Mouse (Mus musculus) gastrocnemius, postnatal 4 days (tissue): ENCODE results near the gene Rtn4. TPM values are rescaled to one million over a fixed set of nuclear protein-coding genes. Genes with fewer than 3 reads are reported as not detected.
"Not testable (repeated sequence)": the region's sequence is repeated elsewhere in the genome, so short reads cannot be mapped to it uniquely, and the experiment has no call there.

Experiments used
- DNase-seq, 2 experiments: peaks; one replicate each; pipeline ENCODE4 v3.0.0; 2021 to 2022; ENCODE audit warnings: low spot score in 2 of 2, mixed read lengths in 2 of 2
- long read RNA-seq, 2 experiments: library from polyadenylated mRNA; stranded (forward); transcript quantifications; one replicate each; pipeline ENCODE4 v2.0.0; 2021
- total RNA-seq, 2 experiments: library from RNA; stranded (reverse); gene quantifications; 2 replicates each; pipeline ENCODE4 v1.2.3; 2021

Gene Rtn4
- 100 to 1,000 TPM; 699 to 725 TPM for total RNA-seq
- long read RNA-seq, experiment 1, transcript Rtn4-201 (7 exons, 1,773 nt): major isoform, 33 of 68 reads
- long read RNA-seq, experiment 1, transcript Rtn4-202 (7 exons, 3,615 nt): minor isoform, 5 of 68 reads
- long read RNA-seq, experiment 1, partial matches to known transcripts: 8 of 68 reads
- long read RNA-seq, experiment 1, other reads (novel, unspliced or antisense): 22 of 68 reads
- long read RNA-seq, experiment 2, full-length matches to known transcripts: 65 of 95 reads
- long read RNA-seq, experiment 2, partial matches to known transcripts: 4 of 95 reads
- long read RNA-seq, experiment 2, other reads (novel, unspliced or antisense): 26 of 95 reads

DNA sequence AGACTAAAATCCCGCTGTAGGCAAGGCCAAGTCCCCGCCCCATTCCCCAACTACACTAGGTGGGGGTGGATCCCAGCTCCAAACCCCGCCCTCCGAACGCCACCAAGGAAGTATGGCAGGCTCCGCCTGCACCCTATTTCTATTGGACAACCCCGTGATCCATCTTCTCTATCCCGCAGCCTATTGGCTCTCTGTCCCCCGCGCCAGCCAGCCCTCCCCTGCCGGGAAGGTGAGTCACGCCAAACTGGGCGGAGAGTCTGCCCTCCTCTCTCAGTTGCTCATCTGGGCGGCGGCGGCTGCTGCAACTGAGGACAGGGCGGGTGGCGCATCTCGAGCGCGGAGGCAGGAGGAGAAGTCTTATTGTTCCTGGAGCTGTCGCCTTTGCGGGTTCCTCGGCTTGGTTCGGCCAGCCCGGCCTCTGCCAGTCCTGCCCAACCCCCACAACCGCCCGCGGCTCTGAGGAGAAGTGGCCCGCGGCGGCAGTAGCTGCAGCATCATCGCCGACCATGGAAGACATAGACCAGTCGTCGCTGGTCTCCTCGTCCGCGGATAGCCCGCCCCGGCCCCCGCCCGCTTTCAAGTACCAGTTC, at the start of gene Rtn4:
TSS of gene Rtn4 (plus strand) at position 265 of the 590 bp plus-strand sequence.
- DNase-seq: peak; percentile 92 to 98

DNA sequence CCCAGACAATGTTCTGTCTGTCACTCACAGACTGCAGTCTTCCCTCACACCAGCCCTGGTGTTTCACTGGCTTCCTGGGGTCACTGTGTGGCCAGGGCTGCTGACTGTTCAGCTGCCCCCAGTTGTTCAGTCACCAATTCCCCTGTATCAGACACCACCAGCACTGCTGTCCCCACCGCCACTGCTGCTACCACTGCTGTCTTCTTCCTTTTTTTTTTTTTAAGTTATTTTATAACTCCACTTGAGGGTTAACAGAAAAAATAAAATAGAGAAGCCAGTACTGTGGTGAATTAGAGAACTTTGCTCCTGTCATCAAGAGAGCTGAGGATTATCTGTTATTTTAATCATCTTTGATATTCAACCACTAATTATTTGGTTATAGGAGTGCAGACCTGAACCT, 48.3 kb upstream of the Rtn4 start:
- no peak for DNase-seq

DNA sequence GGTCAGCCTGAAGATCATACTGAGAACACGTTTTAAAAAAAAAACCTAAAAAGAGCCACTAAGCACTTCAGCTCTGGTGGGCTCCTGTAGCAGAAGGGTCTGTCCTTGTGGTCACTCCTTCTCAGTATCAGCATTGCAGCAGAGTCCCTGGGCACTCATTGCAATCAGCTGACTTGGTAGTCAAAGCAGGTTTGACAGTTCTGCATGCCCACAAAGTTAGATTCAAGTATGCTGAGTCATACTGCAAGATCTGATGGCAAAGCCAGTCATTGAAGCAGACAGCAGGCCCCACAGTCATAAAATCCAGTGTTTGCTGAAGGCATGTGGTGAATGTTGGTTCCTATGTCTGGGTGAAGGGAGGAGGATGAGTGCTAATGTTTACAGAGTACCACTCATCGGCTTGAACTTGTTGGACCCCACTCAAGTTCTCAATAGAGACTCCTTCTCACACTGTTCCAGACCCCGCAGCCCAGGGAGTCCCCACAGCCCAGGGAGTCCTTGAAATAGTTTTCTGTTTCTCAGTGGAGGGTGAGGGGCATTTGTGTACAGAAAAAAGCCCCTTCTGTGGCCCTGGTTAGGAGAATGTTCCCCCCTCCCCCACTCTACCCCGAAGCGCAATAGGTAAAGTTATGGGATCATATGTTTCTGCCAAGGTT, 47.2 kb upstream of the Rtn4 start:
- no peak for DNase-seq

DNA sequence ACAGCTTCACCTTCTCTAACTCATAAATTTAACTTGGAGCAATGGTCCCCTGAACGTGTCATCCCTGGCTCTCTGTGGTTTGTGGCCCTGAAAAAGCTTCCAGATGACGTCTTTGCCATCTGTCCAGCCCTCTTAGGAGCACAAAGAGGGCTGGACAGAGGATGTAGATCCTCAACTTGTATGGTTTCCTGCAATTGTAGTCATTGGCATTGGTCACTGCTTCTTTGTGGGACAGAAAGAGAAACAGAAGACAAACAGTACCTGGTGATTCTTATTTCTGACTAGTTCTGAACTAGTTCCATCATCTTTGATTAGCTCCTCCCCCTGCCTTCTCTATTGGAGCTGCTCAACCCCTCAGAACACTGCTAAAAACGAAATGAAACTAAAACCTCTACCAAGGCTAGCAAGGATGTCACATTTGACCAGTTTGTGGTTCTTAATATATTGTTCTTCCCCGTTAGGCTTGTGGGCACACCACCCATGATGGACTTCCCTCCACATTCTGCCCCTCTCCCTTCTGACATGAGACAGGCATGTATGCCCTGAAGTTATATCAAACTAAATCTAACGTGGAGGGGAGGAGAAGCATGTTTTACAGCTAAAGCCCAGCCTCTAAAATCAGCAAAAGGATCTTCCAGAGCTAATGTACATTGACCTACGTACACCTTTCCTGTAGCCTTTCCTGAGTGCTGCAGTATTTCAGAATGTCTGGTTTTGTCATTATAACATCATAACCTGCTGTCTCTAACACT, 45.0 kb upstream of the Rtn4 start:
- DNase-seq: no peak

DNA sequence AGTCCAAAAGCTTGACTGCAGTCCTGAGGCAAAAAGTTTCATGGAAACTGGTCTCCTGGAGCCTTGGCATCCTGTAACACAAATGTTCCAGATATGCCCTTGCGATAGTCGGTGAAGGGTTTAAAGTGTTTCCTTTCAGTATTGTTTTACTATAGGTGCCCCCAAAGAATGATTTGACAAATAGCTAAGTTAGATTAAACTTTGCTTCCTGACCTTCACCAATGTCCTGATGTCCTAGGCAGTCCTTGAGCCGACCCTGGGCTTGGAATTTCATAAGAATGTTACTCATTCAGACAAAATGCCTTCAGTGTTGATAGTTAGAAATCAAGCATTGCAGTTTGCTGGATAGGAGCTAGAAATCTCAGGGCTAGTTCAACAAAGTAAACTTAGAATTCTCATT, 37.4 kb upstream of the Rtn4 start:
- DNase-seq: not testable (repeated sequence)

DNA sequence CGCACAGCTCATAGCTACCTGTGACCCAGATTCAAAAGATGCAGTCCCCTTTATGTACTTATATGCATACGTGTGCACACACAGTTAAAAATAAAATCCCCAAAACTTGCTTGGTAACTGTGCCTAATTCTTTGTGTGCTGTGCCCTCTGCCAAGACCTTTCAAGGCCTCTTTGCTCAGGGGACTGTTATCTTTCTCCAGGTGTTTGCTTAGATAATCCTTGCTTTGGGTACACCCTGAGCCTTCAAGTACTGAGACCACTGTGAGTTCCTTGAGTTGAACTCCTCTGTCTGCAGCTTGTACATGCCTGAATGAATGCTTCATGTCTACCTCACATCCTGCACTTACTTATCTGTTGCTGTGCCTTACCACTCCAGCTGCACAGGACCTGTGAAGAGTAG, 32.0 kb upstream of the Rtn4 start:
- DNase-seq: no peak

DNA sequence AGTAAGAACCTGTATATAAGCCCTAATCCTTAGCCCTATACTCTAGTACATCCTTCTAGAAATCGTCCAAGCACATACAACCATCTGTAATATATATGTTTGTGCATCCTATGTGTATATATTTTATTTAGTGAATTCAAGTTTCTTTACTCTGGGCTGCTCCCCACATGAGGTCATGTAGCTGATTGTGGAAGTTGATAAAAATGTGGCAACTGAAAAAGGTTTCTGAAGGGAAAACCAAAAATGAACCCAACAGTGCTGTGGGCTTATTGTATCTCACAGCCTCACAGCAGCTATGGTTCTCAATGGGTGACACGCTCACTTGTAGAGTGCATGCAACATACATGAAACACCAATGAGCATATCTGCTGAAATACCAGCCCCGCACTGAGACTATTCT, 25.1 kb upstream of the Rtn4 start:
- DNase-seq: no peak

DNA sequence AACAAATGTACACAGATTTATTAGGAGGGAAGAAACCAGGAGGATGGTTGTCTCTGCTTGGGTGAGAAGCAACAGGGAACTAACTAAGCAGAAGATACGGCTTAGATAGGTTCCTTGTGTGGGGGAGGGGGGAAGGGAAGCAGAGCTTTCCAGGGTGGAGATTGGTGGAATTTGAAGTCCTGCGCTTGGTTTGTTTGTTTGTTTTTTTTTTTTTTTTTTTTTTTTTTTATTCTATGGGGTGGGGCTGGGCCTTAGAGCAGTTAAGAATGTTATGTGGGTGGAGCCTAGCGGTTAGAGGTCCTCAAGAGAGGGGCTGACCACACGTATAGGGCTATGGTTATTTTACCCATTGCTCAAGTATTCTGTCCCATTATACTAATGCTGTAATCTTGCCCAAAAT, 23.0 kb upstream of the Rtn4 start:
- no peak for DNase-seq

DNA sequence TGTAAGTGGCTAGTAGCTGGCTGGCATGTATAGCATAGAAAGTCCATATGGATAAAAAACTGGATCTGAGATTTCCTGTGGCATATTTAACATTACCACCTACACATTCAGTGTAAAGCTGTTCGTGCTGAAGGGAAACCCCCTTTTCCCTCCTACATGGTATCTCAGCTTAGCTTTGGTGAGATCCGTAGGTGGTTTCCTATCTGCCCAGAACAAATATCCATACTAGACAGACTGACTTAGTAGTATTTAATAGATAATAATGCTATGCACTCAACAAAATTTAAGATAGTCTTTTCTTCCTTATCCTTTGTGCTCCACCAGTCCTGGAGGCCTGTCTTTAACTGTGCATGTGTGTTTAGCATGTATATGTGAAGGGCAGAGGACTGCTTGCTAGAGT, 19.4 kb upstream of the Rtn4 start:
- DNase-seq: no peak

DNA sequence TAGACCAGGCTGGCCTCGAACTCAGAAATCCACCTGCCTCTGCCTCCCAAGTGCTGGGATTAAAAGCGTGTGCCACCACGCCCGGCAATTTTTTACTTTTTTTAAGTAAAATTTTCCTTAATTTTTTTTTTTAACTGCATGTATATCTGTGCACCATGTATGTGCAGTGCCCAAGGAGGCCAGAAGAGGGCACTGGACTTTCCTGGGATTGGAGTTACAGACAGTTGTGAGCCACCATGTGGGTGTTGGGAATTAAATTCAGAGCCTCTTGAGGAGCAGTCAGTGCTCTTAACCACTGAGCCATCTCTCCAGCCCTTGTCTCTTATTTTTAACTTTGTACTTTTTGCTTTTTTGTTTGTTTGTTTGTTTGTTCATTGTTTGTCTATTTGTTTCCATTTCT, 16.0 kb upstream of the Rtn4 start:
- no peak for DNase-seq

DNA sequence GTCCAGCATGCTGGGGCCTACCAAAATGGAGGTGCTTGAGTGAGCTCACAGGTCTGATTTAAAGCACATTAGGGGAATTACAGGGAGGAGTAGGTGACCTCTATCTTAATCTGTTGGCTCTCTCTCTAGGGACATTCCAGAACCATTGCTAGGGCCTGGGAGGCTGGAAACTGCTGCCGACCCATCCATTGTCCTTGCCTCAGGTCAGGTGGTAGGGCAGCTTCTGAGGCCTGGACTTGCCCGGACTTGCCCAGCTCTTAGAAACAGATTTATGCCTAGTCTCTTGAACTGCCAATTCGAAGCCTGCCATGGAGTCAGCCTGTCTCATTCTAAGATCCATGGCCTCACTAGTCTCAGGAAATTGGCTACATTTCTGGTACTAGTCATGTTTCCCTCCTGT, 12.8 kb upstream of the Rtn4 start:
- no peak for DNase-seq

DNA sequence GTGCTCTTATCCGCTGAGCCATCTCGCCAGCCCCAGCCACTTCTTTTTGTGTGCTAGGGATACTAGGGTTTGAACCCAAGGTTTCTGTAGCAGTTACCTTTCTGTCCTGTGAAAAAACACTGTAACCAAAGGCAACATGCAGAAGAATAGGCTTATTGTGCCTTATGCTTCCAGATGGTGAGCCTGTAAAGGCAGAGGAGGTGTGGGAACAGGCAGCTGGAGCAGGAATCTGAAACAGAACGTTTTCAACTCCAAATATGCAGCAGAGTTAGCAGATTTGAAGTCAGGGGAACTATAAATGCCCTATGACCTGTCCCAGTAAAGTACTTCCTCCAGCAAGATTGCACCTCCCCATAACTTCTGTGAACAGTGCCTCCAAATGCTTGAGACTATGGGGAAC, 12.0 kb upstream of the Rtn4 start:
- DNase-seq: no peak

DNA sequence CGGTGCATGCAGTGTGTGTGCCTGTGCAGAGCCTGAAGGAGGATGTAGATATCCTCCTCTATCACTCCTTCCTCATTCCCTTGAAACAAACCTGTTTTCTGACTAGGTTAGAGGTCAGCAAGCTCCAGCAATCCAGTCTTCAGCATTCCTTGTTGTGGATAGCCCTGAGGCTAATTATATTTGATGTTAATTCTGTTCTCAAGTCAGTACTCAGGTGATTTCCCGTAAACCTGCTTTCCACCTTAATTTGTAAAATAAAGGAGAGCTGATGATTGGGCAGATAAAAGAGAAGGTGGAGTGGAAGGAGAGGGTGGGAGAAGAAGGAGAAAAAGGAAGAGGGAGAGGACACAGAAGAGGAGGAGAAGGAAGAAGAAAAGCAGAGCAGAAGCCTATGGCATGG, 8.5 kb upstream of the Rtn4 start:
- no peak for DNase-seq

DNA sequence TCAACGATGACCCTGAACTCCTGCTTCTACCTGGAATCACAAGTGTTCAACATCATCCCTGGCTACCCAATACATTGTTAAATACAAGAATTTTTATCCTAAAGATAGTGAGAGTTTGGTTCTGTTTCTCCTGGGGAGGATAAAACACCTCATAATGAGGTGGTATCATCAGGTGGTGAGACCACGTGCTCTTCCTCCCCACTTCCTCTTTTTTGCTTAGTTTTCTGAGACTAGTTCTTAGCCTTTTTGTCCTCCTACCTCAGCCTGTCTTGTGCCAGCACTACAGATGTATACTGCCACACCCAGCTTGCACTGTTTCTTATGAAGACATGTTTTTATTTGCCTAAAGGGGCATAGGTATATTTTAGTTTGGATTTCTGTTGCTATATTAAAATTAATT, 6.6 kb upstream of the Rtn4 start:
- no peak for DNase-seq

DNA sequence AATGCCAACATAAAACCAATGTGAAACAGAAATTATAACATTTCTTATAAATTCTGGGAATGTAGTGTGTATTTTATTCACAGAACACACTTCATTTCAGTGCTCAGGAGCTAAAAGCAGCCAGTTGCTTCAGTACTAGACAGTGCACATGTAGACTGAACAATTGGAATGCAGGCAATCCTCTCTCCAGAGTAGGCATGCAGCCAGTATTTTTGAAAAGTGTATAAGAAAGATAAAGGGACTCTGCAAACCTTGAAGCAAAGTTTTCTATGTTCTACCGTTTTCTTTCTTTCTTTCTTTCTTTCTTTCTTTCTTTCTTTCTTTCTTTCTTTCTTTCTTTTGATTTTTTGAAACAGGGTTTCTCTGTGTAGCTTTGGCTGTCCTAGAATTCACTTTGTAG, 1.2 kb upstream of the Rtn4 start:
- no peak for DNase-seq

DNA sequence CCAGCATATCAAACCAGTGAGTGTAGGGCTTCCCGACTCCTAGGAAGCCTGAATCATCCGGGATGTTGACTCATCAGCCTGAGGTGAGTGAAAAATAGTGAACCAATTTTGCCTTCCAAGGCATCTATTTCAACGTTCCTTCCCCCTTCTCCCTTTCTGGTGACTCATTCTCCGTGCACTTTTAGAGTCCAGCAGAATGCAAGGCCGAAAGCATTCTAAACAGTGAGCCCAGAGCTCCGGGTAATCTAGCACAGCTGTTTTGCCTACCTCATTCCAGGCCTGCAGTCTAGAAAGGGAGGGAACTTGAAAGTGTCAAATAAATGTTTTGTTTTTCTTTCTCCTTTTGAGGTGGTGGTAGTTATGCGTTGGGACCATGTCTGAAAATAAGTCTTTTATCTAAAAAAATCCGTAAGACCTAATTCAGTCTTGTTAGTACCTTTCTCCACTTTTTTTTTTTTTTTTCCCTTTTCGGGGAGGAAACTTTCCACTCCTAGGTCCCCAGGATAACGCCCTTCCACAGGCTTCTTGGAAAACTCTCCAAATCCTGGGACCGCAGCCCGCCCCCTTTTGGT, 550 bp upstream of the Rtn4 start:
- DNase-seq: peak in 1 of 2 experiments; percentile 25

DNA sequence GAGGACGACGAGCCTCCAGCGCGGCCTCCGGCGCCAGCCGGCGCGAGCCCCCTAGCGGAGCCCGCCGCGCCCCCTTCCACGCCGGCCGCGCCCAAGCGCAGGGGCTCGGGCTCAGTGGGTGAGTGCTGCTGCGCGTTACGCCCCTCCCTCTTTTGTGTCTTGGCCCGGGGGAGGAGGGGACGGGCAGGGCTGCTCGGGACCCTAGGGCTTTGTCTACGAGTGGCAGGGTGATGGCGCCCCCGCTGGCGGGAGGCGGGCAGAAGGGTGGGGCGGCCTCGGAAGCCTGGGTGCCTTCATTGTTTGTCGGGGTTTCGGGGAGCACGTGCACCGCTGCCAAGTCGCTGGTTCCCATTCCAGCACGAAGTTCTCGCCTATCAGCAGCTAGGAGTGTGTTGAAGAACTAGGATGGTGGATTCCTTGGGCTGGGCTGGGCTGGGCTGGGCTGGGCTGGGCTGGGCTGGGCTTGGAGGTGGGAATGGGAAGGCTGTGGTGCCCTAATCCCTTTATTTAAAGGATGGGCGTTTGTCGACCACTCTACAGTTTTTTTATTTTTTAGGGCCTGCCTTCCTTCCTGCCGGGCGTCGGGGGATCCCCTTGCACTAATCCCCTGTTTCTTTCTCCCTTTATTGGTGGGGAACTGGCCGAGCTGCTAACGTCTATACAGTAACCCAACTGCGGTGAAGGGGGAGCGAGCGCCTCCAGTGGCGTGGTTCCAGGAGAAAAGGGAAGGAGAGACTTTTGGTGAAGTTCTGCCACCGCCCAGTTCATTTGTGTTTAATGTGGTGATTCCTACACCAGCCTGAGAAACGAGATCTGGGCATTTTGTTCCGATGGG, 1.0 kb downstream of the Rtn4 start:
- DNase-seq: peak; percentile 68 to 86

DNA sequence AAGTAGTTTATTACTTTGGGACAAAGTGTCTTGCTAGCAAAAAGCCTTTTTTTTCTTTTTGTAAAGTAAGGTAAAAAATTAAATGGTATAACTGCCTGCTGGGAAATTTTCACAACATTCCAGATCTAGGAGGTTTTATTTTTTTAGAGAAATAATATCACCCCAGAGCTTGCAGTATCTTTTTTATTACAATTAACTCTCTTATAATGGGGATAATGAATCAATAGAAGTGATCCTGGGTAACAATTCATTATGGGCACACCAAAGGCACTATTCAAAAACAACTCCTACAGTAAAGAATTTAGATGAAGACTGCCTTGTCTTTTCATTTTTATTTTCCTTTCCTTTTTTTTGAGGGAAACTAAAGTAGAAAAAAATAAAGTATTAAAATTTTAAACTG, 2.0 kb downstream of the Rtn4 start:
- DNase-seq: no peak

DNA sequence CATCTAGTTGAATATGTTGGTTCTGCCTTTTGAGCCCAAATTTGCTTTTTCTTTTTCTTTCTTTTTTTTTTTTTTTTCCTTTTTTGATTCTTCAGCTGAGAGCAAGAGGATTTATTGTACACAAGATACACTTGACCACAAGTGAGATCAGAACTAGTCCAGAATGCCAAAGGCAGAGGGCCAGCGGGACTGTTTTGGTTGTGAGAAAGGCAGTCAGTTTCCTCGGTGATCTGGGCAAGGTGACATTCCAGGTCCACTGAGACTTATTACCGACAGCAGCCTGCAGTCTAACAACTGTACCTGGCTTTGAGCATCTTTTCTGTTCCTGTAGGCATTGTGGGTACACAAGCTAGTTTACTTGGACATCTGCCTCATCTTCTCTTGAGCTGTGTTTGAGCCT, 10.0 kb downstream of the Rtn4 start:
- DNase-seq: no peak

DNA sequence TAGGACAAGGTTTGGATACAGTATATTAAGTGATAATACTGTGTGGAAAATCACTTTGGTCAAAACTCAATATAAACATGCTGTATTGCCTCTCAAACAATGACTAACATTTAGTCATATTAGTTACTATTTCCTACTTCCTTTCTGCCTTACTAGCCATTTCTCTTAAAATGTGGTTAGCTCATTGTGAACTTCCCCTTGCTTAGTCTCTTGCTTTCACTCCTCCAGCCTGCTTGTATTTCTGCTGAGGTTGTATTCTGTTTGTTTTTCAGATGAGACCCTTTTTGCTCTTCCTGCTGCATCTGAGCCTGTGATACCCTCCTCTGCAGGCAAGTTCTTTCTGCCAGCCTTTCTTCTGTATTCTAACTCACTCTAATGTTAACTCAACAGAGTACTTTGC, 12.5 kb downstream of the Rtn4 start:
- no peak for DNase-seq

DNA sequence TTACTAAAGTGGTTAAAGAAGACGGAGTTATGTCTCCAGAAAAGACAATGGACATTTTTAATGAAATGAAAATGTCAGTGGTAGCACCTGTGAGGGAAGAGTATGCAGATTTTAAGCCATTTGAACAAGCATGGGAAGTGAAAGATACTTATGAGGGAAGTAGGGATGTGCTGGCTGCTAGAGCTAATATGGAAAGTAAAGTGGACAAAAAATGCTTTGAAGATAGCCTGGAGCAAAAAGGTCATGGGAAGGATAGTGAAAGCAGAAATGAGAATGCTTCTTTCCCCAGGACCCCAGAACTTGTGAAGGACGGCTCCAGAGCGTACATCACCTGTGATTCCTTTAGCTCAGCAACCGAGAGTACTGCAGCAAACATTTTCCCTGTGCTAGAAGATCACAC, 14.1 kb downstream of the Rtn4 start:
- no peak for DNase-seq
